Mouse (Mus musculus): ENCODE results near the gene Gclc. TPM values are rescaled to one million over a fixed set of nuclear protein-coding genes. Genes with fewer than 3 reads are reported as not detected.
"Not testable (repeated sequence)": the region's sequence is repeated elsewhere in the genome, so short reads cannot be mapped to it uniquely, and the experiment has no call there.

The Gclc gene
- total RNA-seq, 2 experiments from 2014 or later, result 9.1 to 10.6 TPM

DNA sequence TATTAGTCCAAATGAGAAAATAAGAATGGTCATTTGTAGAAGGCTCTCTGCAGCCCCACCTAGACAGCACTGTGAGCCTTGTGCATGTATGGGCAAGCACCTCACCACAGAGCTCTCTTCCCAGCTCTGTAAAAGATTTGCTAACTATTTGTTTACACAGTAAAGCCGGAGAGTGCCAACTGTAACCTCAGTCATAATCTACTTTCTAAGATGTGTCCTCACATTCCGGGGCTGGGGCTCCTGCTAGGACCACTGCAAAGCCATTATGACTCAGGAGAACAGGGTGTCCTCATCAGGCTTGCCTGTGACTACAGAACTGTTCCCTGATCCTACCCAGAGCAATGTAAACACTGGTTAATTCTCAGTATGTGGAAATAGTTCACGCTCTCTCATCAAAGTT, 9.5 kb upstream of the Gclc start:
- no peak for DNase-seq (ENCODE audit: low spot score)

DNA sequence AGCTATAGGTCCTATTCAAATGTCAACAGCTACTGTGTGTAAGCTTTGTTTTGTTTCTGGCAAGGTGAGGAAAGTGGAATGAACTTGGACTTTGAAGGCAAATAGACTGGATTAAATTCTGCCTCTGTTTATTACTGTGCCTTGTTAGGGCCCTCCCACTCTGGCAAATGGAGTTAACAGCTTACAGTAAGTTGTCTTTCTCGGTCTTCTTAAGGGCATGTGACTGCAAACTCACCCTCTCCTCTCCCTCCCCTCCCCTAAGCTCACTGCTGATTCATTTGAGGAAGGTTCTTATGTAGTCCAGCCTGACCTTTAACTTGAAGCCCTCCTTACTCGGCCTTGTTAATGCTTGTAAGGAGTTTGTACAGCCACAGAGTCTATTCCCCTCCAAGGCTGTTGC, 8.0 kb upstream of the Gclc start:
- no peak for DNase-seq (ENCODE audit: low spot score)

DNA sequence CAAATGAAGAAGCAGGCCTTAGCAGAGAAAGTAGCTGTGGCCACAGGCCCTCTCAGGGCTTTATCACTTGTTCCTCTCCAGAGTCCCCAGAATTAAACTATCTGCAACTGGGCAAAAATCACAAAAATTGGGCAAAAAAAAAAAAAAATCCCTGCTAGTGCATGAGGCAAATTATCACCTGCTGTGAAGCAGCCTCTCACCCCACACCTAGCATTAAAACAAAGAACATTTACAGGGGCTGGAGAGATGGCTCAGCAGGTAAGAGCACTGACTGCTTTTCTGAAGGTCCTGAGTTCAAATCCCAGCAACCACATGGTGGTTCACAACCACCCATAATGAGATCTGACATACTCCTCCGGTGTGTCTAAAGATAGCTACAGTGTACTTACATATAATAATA, 6.0 kb upstream of the Gclc start:
- not testable (repeated sequence) for DNase-seq (ENCODE audit: low spot score)

DNA sequence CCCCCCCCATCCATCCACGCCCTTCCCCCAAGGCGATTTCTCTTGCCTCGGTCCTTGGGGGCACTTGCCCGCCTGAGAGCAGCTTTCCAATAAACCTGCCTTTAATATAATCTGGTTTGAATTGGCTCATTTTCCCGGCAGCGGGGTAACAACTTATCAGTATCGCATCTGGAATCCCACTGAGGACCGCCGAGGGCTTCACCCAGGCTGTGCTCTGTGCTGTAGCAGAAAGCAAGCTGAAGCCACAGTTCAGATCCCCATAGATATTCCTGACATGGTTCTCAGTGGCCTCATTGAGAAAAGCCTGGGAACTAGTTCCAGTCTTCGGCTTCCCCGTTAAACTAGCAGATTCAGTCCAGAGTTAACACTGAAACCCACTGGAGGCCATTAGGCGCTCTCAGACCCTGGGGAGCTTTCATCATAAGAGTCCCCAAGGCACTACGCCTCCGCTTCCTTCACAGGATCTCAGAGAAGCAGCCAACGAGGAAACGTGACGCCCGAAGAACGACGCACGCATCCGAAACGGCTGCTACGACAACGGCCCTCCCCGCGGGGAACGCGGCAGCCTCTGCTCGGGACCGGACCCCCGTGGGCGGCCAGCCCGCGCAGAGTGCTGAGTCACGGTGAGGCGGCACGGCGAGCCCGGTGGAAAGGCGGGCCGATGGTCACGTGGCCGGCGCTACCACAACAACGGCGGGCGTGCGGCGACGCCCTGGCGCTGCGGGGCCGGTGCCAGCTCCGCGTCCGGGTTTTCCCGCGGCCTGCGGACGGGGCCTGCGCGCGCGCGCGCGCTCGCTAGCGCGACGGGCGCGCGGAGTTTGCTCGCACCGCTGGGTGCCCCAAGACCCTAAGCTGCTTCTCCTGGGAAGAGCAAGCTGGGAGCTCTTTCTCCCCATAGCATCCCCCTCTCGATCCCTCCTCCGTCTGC, 3.9 kb upstream of the Gclc start:
- DNase-seq (ENCODE audit: low spot score), result peak; percentile 95

DNA sequence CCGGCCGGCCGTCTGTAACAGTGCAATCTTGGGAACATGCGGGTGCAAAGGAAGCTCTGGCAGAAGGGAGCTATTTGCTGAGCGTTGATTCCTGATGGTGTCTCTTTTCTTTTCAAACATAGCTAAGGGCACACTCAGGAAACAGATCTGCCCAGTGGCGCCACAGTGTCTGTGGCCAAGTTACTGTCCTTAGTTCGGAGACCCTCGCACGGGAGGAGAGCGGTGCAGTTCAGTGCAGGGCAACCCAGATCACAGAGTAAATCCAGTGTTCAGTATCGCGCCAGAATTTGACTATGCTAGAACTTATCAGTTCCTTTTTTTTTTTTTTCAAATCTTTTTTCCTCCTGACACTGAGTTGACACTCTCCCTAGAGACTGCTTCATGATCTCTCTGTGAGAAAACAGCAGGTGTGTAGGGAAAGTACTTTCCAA, 3.2 kb upstream of the Gclc start:
- no peak for DNase-seq (ENCODE audit: low spot score)

DNA sequence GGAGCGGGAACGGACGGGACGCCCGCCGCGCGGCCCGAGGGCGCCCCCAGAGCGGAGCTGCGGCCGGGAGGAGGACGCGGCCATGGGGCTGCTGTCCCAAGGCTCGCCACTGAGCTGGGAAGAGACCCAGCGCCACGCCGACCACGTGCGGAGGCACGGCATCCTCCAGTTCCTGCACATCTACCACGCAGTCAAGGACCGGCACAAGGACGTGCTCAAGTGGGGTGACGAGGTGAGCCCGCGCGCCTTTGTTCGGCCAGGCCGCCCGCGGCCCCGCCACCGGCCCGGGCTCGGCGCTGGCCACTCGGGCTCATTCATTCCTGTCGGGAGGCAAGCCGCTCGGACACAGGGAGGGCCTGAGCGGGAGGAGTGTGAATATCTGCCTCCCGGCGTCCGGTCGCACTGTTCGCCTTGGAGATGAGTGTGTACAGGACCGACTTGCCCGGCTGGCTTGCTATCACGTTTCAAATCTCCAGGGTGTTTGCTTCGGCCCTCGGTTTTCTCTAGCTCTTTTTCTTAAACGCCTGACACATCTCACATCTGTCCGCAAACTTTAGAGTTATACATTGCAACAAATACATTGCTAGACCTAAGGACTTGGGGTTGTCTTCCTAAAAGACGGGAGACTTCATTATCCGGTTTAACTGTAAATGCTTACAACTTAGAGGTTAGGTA, 530 bp downstream of the Gclc start:
- DNase-seq (ENCODE audit: low spot score), result peak; percentile 70

DNA sequence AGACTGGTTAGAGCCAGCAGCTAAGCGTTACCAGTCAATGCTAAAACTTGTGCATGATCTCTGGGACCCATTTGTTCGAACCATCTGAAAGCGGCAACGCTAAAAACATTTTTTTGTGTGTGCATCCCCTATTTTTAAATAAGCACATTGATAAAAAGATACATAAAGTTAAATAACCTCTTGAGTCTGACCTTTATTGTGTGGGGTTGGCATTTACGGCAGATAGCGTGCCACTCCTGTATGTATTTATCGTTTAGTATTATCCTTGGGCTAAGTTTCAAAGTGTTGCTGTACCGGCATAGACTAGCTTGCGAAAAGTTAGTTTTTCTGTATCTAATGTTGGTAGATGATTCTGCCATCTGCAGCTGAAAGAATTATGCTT, 1.1 kb downstream of the Gclc start:
- DNase-seq (ENCODE audit: low spot score), result no peak

DNA sequence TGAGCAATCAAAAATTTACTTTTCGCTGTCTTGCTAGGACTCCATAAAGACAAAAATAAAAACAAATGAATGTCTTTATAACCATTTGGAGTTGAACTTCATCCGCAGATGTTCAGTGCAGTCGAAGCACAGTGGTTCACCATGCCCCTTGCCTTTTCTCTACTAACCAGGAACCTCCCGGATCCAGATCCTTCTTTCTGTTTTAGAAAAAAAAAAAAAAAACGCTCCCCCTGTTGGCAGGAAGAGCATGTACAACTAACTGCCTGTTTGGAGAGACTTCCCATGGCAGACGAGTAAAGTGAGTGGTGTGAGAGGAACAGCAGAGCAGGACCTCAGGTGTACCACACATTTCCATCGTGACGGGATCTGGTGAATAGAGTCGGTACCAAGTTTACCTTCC, 1.7 kb downstream of the Gclc start:
- no peak for DNase-seq (ENCODE audit: low spot score)

DNA sequence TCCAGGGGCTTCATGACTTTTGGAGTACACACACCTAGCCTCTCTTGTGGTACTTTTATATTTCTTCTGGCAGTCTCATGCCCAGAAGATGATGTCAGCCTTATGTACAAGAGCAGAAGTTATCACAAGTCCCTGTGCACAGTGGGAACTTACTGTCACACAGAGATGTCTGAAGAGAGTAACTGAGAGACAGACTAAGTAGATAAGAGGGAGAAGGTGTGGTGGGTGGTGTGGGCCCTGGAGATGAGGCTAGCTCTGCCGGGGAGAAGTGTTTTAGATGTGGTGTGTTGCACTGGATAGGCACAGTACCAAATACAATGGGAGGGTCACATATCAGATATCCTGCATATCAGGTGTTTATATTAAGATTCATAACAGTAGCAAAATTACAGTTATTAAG, 3.0 kb downstream of the Gclc start:
- no peak for DNase-seq (ENCODE audit: low spot score)

DNA sequence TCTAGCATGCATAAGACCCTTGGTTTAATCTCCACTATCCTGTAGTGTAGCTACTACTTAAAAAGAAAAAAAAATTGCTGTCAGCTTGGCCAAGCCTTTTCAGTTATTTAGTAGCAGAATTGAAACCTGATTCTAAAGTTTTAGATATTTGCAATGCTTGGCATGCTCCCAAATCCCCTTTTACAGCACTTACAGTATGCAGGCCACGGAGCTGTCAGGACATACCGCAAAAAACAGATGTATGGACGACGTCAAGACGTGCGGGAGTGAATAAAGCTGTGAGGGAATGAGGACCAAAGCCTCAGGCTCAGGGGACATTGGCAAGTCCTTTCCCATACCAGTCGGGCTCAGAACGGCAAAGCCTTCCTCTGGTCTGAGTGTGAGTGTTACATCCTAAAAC, 4.1 kb downstream of the Gclc start:
- DNase-seq (ENCODE audit: low spot score), result no peak

DNA sequence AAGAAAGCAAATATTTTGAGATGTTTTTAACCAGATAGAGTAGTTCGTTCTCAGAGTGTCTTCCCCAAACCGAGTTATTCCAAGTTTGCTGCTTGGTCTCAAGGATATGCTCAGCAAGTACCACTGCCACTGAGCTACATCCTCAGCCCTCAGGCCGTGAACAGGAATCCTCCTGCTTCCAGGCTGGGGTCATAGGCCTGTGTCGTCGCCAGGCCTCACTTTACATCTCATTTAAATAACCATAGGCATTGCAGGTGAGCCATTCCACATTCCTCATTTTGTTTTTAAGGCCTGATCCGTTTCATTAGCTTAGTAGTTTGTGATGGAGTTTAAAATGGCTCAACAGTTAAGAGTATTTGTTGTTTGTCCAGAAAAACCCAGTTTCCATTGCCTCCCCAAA, 4.8 kb downstream of the Gclc start:
- DNase-seq (ENCODE audit: low spot score), result no peak

DNA sequence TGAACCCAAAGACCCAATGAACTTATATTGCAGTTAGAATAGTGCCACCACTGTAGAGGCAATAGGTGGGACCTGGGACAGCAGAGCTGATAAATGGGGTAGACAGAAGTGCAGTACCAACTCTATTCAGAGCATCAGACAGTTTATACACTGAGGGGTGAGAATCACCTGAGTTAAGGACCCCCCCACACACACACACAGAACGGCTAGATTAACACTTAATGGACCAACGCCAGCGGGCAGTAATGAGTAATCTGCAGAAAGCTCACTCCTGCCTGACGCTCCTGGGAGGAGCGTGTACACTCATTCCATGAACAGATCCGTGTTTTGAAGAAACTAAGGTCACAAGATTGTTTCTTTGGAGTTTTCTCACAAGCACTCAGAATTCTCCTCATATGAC, 5.4 kb downstream of the Gclc start:
- DNase-seq (ENCODE audit: low spot score), result no peak

DNA sequence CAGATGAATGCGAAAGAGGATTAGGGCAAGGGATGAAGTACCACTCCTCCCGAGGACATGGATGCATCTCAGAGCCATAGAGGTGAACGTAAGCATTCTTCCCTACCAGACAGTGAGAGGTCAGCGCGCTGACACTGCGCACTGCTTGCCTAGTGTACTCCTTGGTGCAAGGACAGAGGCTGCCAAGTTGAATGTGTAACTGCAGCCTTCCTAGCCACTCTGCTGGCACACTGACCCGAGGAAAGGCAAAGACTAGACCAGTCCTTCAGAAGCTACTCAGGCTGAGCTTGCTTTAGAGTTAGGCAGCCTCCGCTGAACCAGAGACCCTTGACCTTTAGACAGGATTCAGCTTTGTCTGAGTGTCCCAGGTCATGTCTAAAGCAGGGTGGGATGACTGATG, 11.9 kb downstream of the Gclc start:
- peak; percentile 29 for DNase-seq (ENCODE audit: low spot score)

DNA sequence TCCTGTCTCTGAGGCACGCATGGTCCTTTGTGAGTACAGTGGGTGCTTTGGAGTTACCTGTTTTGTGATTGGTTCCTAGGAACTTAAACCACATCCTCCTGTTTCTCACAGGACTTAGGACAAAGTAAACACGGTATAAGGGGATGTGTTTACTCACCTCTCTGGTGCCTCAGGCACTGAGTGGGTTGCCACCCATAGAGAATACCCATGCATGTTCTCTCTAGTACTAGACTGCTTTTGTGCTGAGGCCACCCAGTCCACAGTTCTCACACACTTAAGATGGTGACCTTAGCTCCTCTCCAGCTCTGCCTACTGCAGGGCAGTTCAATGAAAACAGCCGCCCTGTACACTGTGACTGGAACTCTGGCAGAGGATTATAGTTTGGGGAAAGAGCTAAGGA, 12.4 kb downstream of the Gclc start:
- no peak for DNase-seq (ENCODE audit: low spot score)

DNA sequence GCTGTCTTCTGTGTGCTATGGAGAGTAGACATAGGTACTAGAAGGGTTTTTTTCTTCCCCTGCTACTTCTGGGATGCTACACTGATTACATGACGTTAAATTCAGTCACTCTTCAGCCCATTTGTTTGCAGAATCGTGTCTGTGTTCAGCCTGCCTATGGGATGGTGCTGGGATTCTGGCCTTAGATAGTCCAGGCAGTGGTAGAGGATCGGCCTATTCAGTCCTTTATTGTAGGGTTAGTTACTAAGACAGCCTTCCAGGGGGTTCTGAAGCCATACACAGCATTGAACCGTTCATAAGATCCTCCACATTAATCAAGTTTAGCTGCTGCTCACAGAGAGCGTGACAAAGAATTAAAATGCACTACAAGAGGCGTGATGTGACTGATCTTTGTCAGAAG, 16.6 kb downstream of the Gclc start:
- no peak for DNase-seq (ENCODE audit: low spot score)

DNA sequence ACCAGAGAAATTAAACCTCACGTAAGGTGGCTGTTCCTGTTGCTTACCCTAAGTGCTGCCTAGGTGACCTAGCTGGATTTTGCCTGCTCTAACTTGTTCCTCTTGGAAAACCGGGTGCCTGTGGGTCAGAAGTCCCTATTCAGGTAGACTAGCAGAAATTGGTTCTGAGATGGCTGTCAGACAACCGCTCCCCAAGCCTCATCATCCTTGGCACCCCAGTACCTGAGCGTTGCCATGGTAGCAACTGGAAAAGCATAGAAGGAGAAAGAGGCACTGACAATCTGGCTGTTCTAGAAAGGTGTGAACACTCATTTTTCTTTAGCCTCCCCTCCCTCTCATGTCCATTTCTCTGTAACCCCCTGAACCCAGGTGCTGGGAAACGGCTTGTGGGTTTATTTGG, 17.0 kb downstream of the Gclc start:
- DNase-seq (ENCODE audit: low spot score), result no peak

DNA sequence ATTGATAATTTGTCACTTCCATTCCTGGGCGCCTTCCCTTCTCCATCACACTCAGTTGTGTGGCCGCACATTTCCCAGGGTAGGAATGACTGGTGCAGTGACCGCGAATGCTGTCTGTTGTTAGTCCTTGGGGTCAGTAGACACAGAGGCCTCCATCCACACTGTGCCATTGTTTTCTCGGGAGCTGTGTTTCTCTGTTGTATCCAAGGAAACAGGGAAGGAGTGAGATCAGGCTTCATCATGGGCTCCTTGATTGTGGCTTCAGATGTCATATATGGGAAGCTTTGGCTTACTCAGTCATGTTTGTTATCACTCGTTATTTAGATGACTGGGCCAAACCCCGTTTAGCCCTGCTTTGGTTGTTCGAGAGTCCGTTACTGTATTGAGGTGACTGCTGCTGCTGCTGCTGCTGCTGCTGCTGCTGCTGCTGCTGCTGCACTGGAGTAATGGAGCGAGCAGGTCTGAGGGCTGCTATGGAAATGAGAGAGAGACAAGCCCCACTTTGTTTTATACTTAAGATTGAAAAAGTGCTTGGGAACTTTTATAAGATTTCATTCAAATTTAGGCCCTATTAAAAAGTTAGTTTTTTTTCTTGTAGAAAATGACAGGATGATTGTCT, 17.5 kb downstream of the Gclc start:
- no peak for DNase-seq (ENCODE audit: low spot score)

DNA sequence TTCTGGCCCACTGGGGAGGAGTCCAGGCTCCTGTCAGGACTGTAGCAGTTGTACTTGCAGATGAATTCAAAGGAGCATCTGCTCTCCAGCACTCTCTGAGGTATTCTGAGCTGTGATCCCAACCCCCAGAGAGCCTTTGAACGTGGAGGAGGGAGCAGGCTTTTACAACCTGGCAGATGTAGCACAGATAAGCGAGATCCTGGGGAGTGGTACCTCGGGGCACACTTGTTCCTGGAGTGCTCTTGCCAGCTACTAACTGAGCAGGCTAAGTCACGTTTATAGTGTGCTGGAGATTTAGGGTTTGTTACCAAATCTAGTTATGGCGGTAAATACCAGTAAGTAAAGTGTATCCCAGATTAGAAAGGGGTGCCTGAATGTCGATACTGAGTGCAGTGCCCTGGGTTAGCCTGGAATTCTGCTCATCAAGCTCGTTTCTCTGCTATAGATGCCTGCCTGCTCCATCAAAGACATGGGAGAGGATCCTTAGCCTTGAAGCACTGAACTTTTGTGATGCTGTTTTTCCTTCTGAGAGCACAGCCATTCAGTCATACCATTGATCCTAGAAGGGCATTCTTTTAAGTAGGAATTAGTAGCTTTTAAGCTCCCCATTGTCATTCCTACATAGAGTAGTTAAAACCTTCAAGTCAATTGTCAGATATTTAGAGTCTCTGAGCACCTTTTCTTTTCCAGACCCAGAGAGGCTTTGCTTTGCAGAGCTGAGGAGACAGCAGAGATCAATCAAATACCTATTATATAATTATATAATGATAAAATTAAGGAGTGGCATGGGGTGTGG, 22.6 kb downstream of the Gclc start:
- no peak for DNase-seq (ENCODE audit: low spot score)

DNA sequence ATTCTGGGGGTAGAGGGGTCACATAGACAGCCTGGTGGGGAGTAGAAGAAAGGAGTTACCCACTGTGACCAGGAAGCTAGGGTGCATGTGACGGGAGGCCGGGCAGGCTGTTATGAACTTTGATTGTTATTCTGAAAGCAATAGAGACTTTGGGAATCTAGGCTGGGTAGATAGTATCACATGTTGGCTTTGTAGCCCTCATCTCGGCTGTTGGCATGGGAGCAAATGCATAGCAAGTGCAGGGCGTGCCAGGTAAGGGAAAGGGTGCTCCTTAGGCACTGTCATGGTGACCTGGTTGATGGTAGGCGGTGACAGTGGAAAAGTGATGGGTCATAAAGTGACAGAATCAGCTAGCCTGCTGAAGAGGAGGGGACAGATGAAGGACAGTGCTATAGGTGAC, 23.3 kb downstream of the Gclc start:
- no peak for DNase-seq (ENCODE audit: low spot score)

DNA sequence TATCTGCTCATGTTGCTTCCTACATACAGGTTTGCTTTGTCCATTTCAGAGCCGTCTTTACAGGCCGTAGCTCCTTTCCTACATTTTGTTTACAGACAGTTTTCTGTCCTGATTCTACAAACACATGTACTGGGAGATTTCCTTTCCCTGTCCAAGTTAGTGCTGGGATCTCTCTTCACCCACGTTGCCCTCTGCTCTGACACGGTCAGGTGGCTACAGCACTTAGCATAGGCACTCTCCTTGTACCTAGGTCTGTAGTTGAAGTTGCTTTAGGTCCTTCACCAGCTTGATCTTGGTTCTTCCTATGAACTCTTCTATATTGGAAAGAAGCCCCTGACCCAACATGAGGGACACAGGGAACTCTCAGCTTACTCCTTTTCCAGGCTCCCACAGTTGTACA, 25.4 kb downstream of the Gclc start:
- no peak for DNase-seq (ENCODE audit: low spot score)

DNA sequence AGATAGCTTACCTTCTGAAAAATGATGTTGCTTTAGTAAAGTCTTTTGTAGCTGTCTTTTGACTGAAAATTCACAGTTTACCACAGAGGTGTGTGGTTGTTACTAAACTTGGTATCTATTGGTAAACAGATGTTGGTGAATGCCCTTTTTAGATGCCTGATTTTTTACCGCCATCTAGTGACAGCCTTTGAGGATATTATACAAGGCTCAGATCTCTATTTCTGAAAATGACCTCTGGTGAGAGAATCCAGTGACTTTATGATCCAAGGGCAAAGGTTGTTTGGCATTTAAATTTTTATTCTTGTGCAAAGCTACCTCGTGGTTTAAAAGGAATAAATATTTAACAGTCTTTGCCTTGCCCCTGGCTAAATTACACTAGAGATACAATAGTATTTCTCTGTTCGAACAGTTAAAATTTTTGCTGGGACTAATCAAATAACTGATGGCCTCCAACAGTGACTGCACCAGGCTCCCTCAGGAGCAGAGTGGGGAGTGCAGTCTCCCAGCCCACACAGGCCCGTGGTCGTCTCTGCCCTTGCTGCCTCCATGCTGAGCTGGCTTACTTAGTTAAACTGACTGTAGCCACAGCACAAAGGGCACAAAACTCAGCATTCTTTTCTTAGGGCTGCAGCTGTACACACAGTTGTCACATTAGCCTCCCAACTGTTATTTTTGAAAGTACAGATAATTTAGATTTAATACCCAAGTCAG, 27.3 kb downstream of the Gclc start:
- peak; percentile 32 for DNase-seq (ENCODE audit: low spot score)
